Mouse (Mus musculus): ENCODE measurements at regions not wholly inside any gene's neighbourhood (a gene's known extent, or its start where the extent isn't known, plus 50 kb on each side); places are given as distances from the start of the nearest gene placed in this dataset.

DNA sequence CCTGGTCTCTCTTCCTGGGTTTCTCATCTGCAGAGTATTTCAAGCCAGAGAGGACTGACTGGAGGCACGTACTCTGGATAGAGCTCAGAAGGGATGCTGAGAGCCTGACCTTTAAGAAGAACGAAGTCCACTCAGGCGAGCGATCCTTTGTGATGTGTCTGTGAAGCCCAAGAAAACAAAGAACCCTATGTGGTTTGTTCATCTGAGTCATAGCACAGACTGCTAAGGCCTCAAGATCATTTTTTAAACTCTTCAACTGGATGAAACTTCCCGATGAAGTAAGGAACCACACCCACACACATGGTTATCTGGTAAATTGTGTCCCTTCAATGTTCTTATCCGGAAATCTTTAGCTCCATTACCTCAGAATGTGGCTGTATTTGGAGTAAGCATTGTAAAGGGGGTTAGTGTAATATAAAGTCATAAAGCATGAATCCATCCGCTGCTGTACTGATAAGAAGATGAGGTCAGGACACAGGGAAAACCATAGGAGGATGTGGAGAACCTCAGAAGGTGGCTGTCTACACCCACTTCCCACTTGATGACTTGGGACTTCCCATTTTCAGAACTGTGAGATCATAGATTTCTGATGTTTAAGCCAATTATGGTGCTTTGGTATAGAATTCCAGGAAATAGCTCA is 247.9 kb downstream of the Klf6 start:
- TF ChIP-seq CTCF (IDR thresholded peaks at IDR 0.05) (no peak), EP300 (IDR thresholded peaks at IDR 0.05) (no peak)
